Mouse (Mus musculus): ENCODE measurements at regions not wholly inside any gene's neighbourhood (a gene's known extent, or its start where the extent isn't known, plus 50 kb on each side); places are given as distances from the start of the nearest gene placed in this dataset.

DNA sequence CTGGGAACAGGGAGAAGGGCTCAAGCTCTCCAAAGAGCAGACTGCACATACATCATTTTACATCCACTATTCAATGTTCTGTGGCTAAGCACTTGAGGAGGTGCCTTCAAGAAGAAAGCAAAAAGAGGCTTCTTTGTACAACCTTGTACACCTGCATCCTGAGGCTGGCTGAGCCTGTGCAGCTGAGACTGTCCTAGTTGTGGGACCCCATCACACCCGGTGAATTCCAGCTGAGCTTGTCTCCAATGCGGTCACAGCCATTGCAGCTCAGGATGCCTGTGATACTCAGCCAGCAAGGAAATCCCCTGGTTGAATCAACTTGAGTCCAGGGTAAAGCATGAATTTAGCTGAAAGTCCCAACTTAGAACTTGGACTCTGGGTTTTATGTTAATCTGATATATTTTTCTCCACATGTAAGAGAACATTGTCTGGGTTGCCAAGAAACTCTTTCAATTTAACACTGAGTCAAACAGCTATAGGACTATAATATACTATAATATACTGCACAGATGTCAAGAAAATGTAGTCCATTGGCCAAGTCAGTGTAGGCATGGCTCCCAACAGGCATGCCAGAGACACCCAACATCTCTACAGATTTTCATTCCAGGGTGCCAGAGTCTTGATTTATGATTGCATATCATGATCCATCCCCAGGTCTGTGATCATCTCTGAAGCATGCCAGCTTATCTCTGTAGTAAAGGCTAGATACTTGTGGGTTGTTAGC lies 599.2 kb downstream of the Pard3 start:
- ATAC-seq (replicated peaks; ENCODE audit: extremely low read depth, insufficient read depth, low FRiP score), result no peak
- H3K27ac ChIP-seq (ENCODE audit: low read length), result no peak overlapping the region
- WGBS, result 95% methylated on average over 2 of the region's 2 CpGs

GRCm38 (mm10) chr8:127666606-127667005 lies 602.9 kb downstream of the Pard3 start:
- Histone ChIP-seq H3K27me3 (ENCODE audit: control insufficient read depth, insufficient read depth, low read length) (no peaks in the 10 kb centered on the region), H3K9ac (ENCODE audit: low read length) (no peak overlapping the region)
- ATAC-seq (replicated peaks; ENCODE audit: extremely low read depth, insufficient read depth, low FRiP score), result 0 out of 2 replicates have a peak, but pooled peaks have one; percentile 32

More for the DNA sequence above, 599.2 kb downstream of the Pard3 start:
- Histone ChIP-seq H3K4me3 (ENCODE audit: low read length) (no peak overlapping the region), H3K4me1 (ENCODE audit: control insufficient read depth, insufficient read depth, low read length) (no peaks in the 10 kb centered on the region), H3K27me3 (ENCODE audit: control insufficient read depth, insufficient read depth, low read length) (no peaks in the 10 kb centered on the region), H3K9ac (ENCODE audit: low read length) (no peak overlapping the region), H3K36me3 (ENCODE audit: control insufficient read depth, insufficient read depth) (no peaks in the 10 kb centered on the region), H3K4me2 (ENCODE audit: low read depth, low read length) (no peak overlapping the region), H3K9me3 (replicated peaks; ENCODE audit: control insufficient read depth, low read length) (no peaks in the 10 kb centered on the region)

GRCm38 (mm10) chr8:127668991-127669390 lies 605.3 kb downstream of the Pard3 start:
- H3K4me1 ChIP-seq (ENCODE audit: control insufficient read depth, insufficient read depth, low read length), result no peaks in the 10 kb centered on the region
- H3K4me2 ChIP-seq (ENCODE audit: low read depth, low read length), result no peak overlapping the region
- H3K36me3 ChIP-seq (ENCODE audit: control insufficient read depth, insufficient read depth), result no peaks in the 10 kb centered on the region
- no peak overlapping the region for H3K4me3 ChIP-seq (ENCODE audit: low read length)
- H3K27me3 ChIP-seq (ENCODE audit: control insufficient read depth, insufficient read depth, low read length), result no peaks in the 10 kb centered on the region
- 48% methylated on average over 2 of the region's 2 CpGs for WGBS
- no peaks in the 10 kb centered on the region for H3K9me3 ChIP-seq (replicated peaks; ENCODE audit: control insufficient read depth, low read length)
- ATAC-seq (replicated peaks; ENCODE audit: extremely low read depth, insufficient read depth, low FRiP score), result no peak
- no peak overlapping the region for H3K27ac ChIP-seq (ENCODE audit: low read length)
- no peak overlapping the region for H3K9ac ChIP-seq (ENCODE audit: low read length)

More at GRCm38 (mm10) chr8:127666606-127667005, 602.9 kb downstream of the Pard3 start:
- H3K4me1 ChIP-seq (ENCODE audit: control insufficient read depth, insufficient read depth, low read length), result no peaks in the 10 kb centered on the region
- no peaks in the 10 kb centered on the region for H3K36me3 ChIP-seq (ENCODE audit: control insufficient read depth, insufficient read depth)
- H3K27ac ChIP-seq (ENCODE audit: low read length), result no peak overlapping the region
- no peak overlapping the region for H3K4me2 ChIP-seq (ENCODE audit: low read depth, low read length)
- H3K4me3 ChIP-seq (ENCODE audit: low read length), result no peak overlapping the region
- 57% methylated on average over 2 of the region's 2 CpGs for WGBS
- no peaks in the 10 kb centered on the region for H3K9me3 ChIP-seq (replicated peaks; ENCODE audit: control insufficient read depth, low read length)

DNA sequence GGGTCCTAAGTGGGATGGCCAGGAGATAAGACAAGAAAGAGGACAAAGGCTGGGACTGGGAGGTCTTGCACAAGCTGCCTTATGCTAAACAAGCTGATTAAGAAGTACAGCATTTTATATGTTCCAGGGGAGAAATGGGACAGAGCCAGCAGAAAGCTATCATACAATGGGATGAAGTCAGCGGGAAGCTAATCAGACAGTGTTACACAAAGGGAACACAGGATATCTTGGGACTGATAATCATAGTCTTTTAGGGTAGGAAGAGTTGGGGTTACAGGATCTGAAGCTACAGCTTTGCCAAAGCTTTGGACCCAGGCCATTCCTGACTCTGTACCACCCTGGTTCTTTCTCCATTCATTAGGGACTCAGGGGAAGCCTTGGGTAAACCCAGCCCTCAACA lies 610.4 kb downstream of the Pard3 start:
- 46% methylated on average over 1 of the region's 1 CpGs for WGBS
- no peak overlapping the region for H3K4me3 ChIP-seq (ENCODE audit: low read length)
- no peak overlapping the region for H3K9ac ChIP-seq (ENCODE audit: low read length)
- no peak overlapping the region for H3K27ac ChIP-seq (ENCODE audit: low read length)
- H3K27me3 ChIP-seq (ENCODE audit: control insufficient read depth, insufficient read depth, low read length), result no peaks in the 10 kb centered on the region
- H3K9me3 ChIP-seq (replicated peaks; ENCODE audit: control insufficient read depth, low read length), result no peaks in the 10 kb centered on the region
- no peaks in the 10 kb centered on the region for H3K36me3 ChIP-seq (ENCODE audit: control insufficient read depth, insufficient read depth)
- H3K4me1 ChIP-seq (ENCODE audit: control insufficient read depth, insufficient read depth, low read length), result no peaks in the 10 kb centered on the region
- ATAC-seq (replicated peaks; ENCODE audit: extremely low read depth, insufficient read depth, low FRiP score), result no peak
- no peak overlapping the region for H3K4me2 ChIP-seq (ENCODE audit: low read depth, low read length)

- no peak overlapping the region for H3K27ac ChIP-seq (ENCODE audit: low read length)
- H3K4me2 ChIP-seq (ENCODE audit: low read depth, low read length), result no peak overlapping the region
- H3K27me3 ChIP-seq (ENCODE audit: control insufficient read depth, insufficient read depth, low read length), result no peaks in the 10 kb centered on the region
- H3K9me3 ChIP-seq (replicated peaks; ENCODE audit: control insufficient read depth, low read length), result no peaks in the 10 kb centered on the region
- 90% methylated on average over 4 of the region's 4 CpGs for WGBS
- no peaks in the 10 kb centered on the region for H3K4me1 ChIP-seq (ENCODE audit: control insufficient read depth, insufficient read depth, low read length)
- no peak for ATAC-seq (replicated peaks; ENCODE audit: extremely low read depth, insufficient read depth, low FRiP score)
- H3K36me3 ChIP-seq (ENCODE audit: control insufficient read depth, insufficient read depth), result no peaks in the 10 kb centered on the region
- no peak overlapping the region for H3K4me3 ChIP-seq (ENCODE audit: low read length)
- H3K9ac ChIP-seq (ENCODE audit: low read length), result no peak overlapping the region
These were observed 611.7 kb downstream of the Pard3 start for GRCm38 (mm10) chr8:127675377-127675776.

- H3K27ac ChIP-seq (ENCODE audit: low read length), result no peak overlapping the region
- no peaks in the 10 kb centered on the region for H3K4me1 ChIP-seq (ENCODE audit: control insufficient read depth, insufficient read depth, low read length)
- 63% methylated on average over 3 of the region's 3 CpGs for WGBS
- no peak overlapping the region for H3K4me3 ChIP-seq (ENCODE audit: low read length)
- no peaks in the 10 kb centered on the region for H3K9me3 ChIP-seq (replicated peaks; ENCODE audit: control insufficient read depth, low read length)
- H3K4me2 ChIP-seq (ENCODE audit: low read depth, low read length), result no peak overlapping the region
- no peaks in the 10 kb centered on the region for H3K27me3 ChIP-seq (ENCODE audit: control insufficient read depth, insufficient read depth, low read length)
- no peak overlapping the region for H3K9ac ChIP-seq (ENCODE audit: low read length)
- H3K36me3 ChIP-seq (ENCODE audit: control insufficient read depth, insufficient read depth), result no peaks in the 10 kb centered on the region
- ATAC-seq (replicated peaks; ENCODE audit: extremely low read depth, insufficient read depth, low FRiP score), result no peak
These were observed 616.5 kb downstream of the Pard3 start for GRCm38 (mm10) chr8:127680205-127680604.

- ATAC-seq (replicated peaks; ENCODE audit: extremely low read depth, insufficient read depth, low FRiP score), result no peak
- no peak overlapping the region for H3K9ac ChIP-seq (ENCODE audit: low read length)
- H3K9me3 ChIP-seq (replicated peaks; ENCODE audit: control insufficient read depth, low read length), result 0 out of 2 replicates have a peak, but pooled peaks cover 2% of the 10 kb centered on the region
- 40% methylated on average over 5 of the region's 5 CpGs for WGBS
- H3K4me3 ChIP-seq (ENCODE audit: low read length), result no peak overlapping the region
- no peaks in the 10 kb centered on the region for H3K36me3 ChIP-seq (ENCODE audit: control insufficient read depth, insufficient read depth)
- H3K27me3 ChIP-seq (ENCODE audit: control insufficient read depth, insufficient read depth, low read length), result no peaks in the 10 kb centered on the region
- no peak overlapping the region for H3K4me2 ChIP-seq (ENCODE audit: low read depth, low read length)
- H3K4me1 ChIP-seq (ENCODE audit: control insufficient read depth, insufficient read depth, low read length), result no peaks in the 10 kb centered on the region
- no peak overlapping the region for H3K27ac ChIP-seq (ENCODE audit: low read length)
These were observed 620.5 kb downstream of the Pard3 start for GRCm38 (mm10) chr8:127684213-127684612.

GRCm38 (mm10) chr8:127690792-127691191 lies 627.1 kb downstream of the Pard3 start:
- 0 out of 2 replicates have a peak, but pooled peaks cover 2% of the 10 kb centered on the region for H3K9me3 ChIP-seq (replicated peaks; ENCODE audit: control insufficient read depth, low read length)
- H3K9ac ChIP-seq (ENCODE audit: low read length), result no peak overlapping the region
- no peaks in the 10 kb centered on the region for H3K36me3 ChIP-seq (ENCODE audit: control insufficient read depth, insufficient read depth)
- no peak overlapping the region for H3K4me3 ChIP-seq (ENCODE audit: low read length)
- no peak overlapping the region for H3K4me2 ChIP-seq (ENCODE audit: low read depth, low read length)
- H3K4me1 ChIP-seq (ENCODE audit: control insufficient read depth, insufficient read depth, low read length), result no peaks in the 10 kb centered on the region
- no peak overlapping the region for H3K27ac ChIP-seq (ENCODE audit: low read length)
- no peaks in the 10 kb centered on the region for H3K27me3 ChIP-seq (ENCODE audit: control insufficient read depth, insufficient read depth, low read length)
- ATAC-seq (replicated peaks; ENCODE audit: extremely low read depth, insufficient read depth, low FRiP score), result no peak
- WGBS, result 80% methylated on average over 4 of the region's 4 CpGs

DNA sequence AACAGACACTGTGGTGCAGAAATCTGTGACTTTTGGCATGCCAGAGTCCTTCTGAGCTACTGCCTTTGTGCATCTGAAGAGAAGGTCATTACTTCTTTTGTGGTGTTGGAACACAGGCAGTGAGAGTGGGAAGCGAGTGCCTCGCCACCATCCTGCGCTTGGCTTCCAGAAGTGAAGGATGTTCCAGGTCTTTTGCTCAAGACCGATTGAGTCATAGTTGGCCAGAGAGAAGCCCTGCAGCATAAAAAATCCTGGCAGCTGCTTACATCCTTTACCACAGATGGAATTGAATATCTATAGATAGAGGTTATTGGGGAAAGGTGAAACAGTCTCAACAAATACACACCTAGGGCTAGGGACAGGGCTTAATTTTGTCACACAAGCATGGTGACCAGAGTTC lies 634.7 kb downstream of the Pard3 start:
- Histone ChIP-seq H3K4me1 (ENCODE audit: control insufficient read depth, insufficient read depth, low read length) (no peaks in the 10 kb centered on the region), H3K4me2 (ENCODE audit: low read depth, low read length) (no peak overlapping the region), H3K27ac (ENCODE audit: low read length) (no peak overlapping the region), H3K4me3 (ENCODE audit: low read length) (no peak overlapping the region), H3K36me3 (ENCODE audit: control insufficient read depth, insufficient read depth) (no peaks in the 10 kb centered on the region), H3K9me3 (replicated peaks; ENCODE audit: control insufficient read depth, low read length) (no peaks in the 10 kb centered on the region), H3K9ac (ENCODE audit: low read length) (no peak overlapping the region), H3K27me3 (ENCODE audit: control insufficient read depth, insufficient read depth, low read length) (no peaks in the 10 kb centered on the region)
- ATAC-seq (replicated peaks; ENCODE audit: extremely low read depth, insufficient read depth, low FRiP score), result no peak
- WGBS, result 84% methylated on average over 4 of the region's 4 CpGs

Data from heart, embryonic 16.5 days (tissue).